Mouse (Mus musculus) splenic B cell, adult 2 months (primary cell): ENCODE results near the gene H2-Ke6.
"Not testable (repeated sequence)": the region's sequence is repeated elsewhere in the genome, so short reads cannot be mapped to it uniquely, and the experiment has no call there.

Experiments used
- DNase-seq: peaks from one replicate; pipeline ENCODE4 v3.0.0-alpha.2; 2011; ENCODE audit warnings: low read depth, low spot score
- H3K27me3 ChIP-seq: 2 replicates; pipeline ENCODE4 v1.6.1; 2012; ENCODE audit warnings: mild to moderate bottlenecking, low read length, moderate library complexity, mixed read lengths; ENCODE audit not compliant: control insufficient read depth, poor library complexity, insufficient read depth, severe bottlenecking
- H3K36me3 ChIP-seq: 2 replicates; pipeline ENCODE4 v1.6.1; 2012; ENCODE audit warnings: mild to moderate bottlenecking, low read length, moderate library complexity, mixed read lengths; ENCODE audit not compliant: control insufficient read depth, poor library complexity, insufficient read depth, severe bottlenecking

The H2-Ke6 gene

GRCm38 (mm10) chr17:33995651-33996050 lies 32.2 kb downstream of the H2-Ke6 start:
- H3K36me3 ChIP-seq = peaks cover 31% of the 10 kb centered on the region
- no peak for DNase-seq
- H3K27me3 ChIP-seq = no peaks in the 10 kb centered on the region

DNA sequence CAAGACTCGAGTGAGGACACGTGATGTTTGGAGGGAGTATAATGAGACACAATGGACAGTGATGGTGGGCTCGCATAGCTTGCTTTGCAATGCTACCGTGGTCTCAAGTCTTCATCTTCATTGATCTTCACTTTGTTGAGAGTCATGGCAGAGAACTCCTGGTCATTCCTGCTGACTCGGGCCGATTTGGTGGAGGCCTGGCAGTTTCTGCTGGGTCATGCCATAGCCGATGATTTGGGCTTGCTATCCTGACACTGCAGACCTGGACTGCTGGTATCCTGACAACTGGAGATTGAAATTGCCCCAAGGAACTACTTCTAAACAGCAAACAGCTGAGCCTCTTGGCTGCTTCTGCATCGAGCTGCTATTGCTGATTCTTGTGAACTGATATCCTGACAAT lies 32.9 kb downstream of the H2-Ke6 start:
- Histone ChIP-seq H3K27me3 (no peaks in the 10 kb centered on the region), H3K36me3 (peaks cover 31% of the 10 kb centered on the region)
- no peak for DNase-seq

DNA sequence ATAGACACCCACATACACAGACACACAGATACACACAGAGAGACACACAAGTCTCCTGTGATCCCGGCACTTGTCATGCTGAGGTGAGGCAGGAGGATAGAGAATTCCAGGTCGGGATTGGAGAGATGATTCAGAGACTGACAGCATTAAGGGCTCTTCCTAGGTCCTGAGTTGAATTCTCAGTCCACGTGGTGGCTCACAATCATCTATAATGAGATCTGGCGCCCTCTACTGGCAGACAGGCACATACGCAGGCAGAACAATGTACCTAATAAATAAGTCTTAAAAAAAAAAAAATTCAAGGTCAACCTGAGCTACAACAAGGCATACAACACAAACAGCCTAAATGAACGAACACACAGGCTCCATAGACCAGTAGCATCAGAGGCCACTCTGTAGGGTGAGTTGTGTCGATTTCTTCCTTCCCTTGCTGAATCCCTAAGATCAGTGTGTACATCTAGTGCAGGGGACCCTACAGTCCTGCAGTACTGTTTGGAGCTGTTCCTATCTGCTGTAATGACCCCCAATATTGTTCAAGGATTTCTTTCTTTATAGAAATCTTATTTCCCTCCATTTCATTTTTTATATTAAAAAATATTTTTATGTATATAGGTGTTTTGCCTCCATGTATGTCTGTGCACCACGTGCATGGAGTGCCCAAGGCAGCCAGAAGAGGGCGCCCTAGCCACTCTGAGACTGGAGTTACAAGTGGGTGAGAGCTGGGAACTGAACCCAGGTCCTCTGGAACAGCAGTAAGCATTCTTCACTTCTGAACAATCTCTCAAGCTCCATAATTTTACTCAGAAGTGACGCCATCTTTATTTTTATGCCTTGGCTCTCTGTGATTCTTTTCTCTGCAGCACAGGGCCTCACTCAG lies 35.8 kb downstream of the H2-Ke6 start:
- peak; percentile 90 for DNase-seq
- peaks cover 13% of the 10 kb centered on the region for H3K36me3 ChIP-seq
- H3K27me3 ChIP-seq = no peaks in the 10 kb centered on the region

GRCm38 (mm10) chr17:33982136-33982535 lies 45.7 kb downstream of the H2-Ke6 start:
- H3K36me3 ChIP-seq = not testable (repeated sequence)
- peak; percentile 82 for DNase-seq

GRCm38 (mm10) chr17:33981192-33981909 lies 46.5 kb downstream of the H2-Ke6 start:
- H3K36me3 ChIP-seq, H3K27me3 ChIP-seq: not testable (repeated sequence)
- DNase-seq = peak; percentile 97

More at GRCm38 (mm10) chr17:33982136-33982535, 45.7 kb downstream of the H2-Ke6 start:
- not testable (repeated sequence) for H3K27me3 ChIP-seq

DNA sequence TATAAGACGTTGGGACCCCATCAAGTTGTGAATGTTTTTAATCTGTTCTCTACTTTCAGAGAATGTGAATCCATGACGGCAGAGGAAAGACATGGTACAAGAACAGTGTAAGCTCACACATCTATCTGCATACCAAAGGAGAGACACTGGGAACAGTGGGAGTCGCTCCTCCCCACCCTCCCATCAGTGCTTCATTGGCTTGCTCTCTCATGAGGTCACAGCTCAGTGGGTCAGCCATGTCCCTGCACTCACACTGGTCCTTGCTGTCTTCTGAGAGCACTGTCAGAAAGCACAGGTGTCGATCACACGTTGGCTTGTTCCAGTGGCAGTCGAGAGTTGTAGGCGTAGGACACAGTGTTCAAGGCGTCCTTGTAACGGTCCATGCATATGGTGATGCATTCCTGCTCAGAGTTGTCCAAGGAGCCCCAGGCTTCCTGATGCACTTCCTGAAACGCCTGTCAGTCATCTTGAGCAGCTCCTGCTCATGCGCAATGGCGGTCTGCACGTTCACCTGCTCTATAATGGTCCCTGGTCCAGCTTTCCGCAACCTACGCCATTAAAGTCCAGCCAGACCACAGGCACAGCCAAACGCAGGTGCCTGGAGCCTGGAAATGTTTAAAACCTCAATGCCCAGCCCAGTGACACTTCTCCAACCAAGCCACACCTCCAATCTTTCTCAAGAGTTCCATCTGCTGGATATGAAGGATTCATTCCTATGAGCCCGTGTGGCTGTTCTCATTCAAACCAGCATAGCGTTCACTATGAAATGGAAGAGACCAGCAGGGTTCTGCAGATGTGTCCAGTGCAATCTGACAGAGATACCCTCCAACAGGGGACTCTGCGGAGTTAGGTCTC lies 47.5 kb downstream of the H2-Ke6 start:
- no peaks in the 10 kb centered on the region; the same call in 1 of the 2 replicates for H3K36me3 ChIP-seq
- no peak for DNase-seq
- no peaks in the 10 kb centered on the region; the same call in 1 of the 2 replicates for H3K27me3 ChIP-seq

- Histone ChIP-seq H3K36me3 (peaks cover 2% of the 10 kb centered on the region; the same call in 1 of the 2 replicates), H3K27me3 (no peaks in the 10 kb centered on the region)
- no peak for DNase-seq
These were observed 48.3 kb downstream of the H2-Ke6 start for GRCm38 (mm10) chr17:33979512-33980050.

DNA sequence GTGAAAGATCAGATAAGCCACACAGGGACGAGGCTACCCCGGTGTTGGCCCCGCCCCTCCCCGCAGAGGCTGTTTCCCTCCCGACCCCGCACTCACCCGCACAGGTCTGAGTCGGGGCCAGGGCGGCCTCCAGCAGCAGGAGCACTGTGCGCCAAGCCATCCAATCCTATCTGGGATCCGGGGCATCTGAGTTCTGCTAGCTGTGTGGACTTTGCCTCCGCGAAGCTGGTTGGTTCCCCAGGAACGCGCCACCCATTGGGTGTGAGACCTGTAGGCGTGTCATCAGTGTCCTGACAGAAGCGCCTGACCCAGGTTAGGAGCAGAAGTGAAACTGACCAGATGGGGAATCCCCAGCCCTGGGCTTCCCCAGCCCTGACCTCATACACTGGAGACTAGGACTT lies 49.2 kb downstream of the H2-Ke6 start:
- peak; percentile 98 for DNase-seq
- Histone ChIP-seq H3K36me3 (peaks cover 5% of the 10 kb centered on the region; the same call in 1 of the 2 replicates), H3K27me3 (no peaks in the 10 kb centered on the region)

DNA sequence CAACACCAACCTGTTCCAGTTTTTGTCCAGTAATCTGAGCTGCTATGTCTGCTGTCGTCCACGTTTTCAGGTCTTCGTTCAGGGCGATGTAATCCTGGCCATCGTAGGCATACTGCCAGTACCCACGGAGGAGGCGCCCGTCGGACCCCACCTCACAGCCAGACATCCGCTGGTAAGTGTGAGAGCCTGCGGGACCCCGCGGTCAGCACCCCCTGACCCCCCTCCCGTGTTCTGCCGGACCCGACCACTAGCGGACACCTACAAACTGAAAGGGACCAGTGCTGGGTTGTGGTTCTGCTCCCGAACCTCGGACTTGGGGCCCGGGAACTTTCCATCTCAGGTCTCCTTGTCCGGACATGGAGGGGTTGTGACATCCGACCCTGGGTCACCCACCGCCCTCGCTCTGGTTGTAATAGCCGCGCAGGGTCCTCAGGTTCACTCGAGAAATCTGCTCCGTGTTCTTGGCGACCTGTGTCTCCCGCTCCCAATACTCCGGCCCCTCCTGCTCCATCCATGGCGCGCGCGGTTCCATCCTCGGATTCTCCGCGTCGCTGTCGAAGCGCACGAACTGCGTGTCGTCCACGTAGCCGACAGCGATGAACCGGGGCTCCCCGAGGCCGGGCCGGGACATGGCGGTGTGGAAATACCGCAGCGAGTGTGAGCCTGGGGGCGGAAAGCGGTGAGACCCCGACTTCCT lies 49.9 kb downstream of the H2-Ke6 start:
- no peaks in the 10 kb centered on the region for H3K27me3 ChIP-seq
- no peak for DNase-seq
- H3K36me3 ChIP-seq = peaks cover 5% of the 10 kb centered on the region; the same call in 1 of the 2 replicates
